Mouse (Mus musculus) embryonic facial prominence, embryonic 11.5 days (tissue): ENCODE measurements at regions not wholly inside any gene's neighbourhood (a gene's known extent, or its start where the extent isn't known, plus 50 kb on each side); places are given as distances from the start of the nearest gene placed in this dataset.

Source experiments
- ATAC-seq: fragments of 200-750 bp; cut with Nextera tagmentation; replicated peaks from 2 replicates; pipeline ENCODE4 v1.8.0; 2017; ENCODE audit warnings: low read depth; ENCODE audit not compliant: insufficient number of reproducible peaks, low FRiP score, low TSS enrichment
- DNase-seq: peaks from one replicate; pipeline ENCODE4 v3.0.0-alpha.2; 2015; ENCODE audit warnings: low spot score
- H3K27ac ChIP-seq: fragments of 300-500 bp; sonication (generic); replicated peaks from 2 replicates; pipeline ENCODE4 v1.5.1; 2014; ENCODE audit warnings: mild to moderate bottlenecking, low read depth, low read length, control low read depth
- H3K27me3 ChIP-seq: fragments of 300-500 bp; sonication (generic); 2 replicates; pipeline ENCODE4 v1.6.1; 2014; ENCODE audit warnings: mild to moderate bottlenecking, low read length, moderate library complexity, mixed read lengths; ENCODE audit not compliant: control insufficient read depth, insufficient read depth
- H3K36me3 ChIP-seq: fragments of 300-500 bp; sonication (generic); replicated peaks from 2 replicates; pipeline ENCODE4 v1.6.1; 2014; ENCODE audit warnings: low read depth, mild to moderate bottlenecking, low read length, moderate library complexity, mixed read lengths; ENCODE audit not compliant: control insufficient read depth, insufficient read depth
- H3K4me1 ChIP-seq: fragments of 300-500 bp; sonication (generic); 2 replicates; pipeline ENCODE4 v1.6.1; 2014; ENCODE audit warnings: low read length, mixed read lengths; ENCODE audit not compliant: control insufficient read depth, insufficient read depth
- H3K4me2 ChIP-seq: fragments of 300-500 bp; sonication (generic); 2 replicates; pipeline ENCODE4 v1.6.1; 2014; ENCODE audit warnings: low read depth, mild to moderate bottlenecking, control low read depth, low read length, moderate library complexity
- H3K4me3 ChIP-seq: fragments of 300-500 bp; sonication (generic); 2 replicates; pipeline ENCODE4 v1.5.1; 2014; ENCODE audit warnings: low read depth, low read length, control low read depth
- H3K9ac ChIP-seq: fragments of 300-500 bp; sonication (generic); replicated peaks from 2 replicates; pipeline ENCODE4 v1.6.1; 2014; ENCODE audit warnings: mild to moderate bottlenecking, control low read depth, low read length
- H3K9me3 ChIP-seq: fragments of 300-500 bp; sonication (generic); replicated peaks from 2 replicates; pipeline ENCODE4 v1.6.1; 2016; ENCODE audit warnings: mild to moderate bottlenecking, low read length, inconsistent platforms, mixed read lengths; ENCODE audit not compliant: control insufficient read depth
- WGBS: fragments of 180-500 bp; shearing (Covaris S2); extraction: QIAGEN DNeasy Blood & Tissue Kit; methylation state at CpG from one replicate; pipeline ENCODE4 v1.1.7; 2014; 5-methylcytosine and 5-hydroxymethylcytosine counted together

GRCm38 (mm10) chr6:135498592-135498991, 136.2 kb downstream of the Emp1 start:
- WGBS: 89% methylated on average over 6 of the region's 6 CpGs
- no peak for DNase-seq

GRCm38 (mm10) chr6:135500381-135500780, 138.0 kb downstream of the Emp1 start:
- Histone ChIP-seq H3K9me3 (no peaks in the 10 kb centered on the region), H3K27me3 (no peaks in the 10 kb centered on the region), H3K27ac (no peak overlapping the region), H3K4me1 (no peaks in the 10 kb centered on the region), H3K36me3 (no peaks in the 10 kb centered on the region), H3K9ac (no peak overlapping the region), H3K4me2 (no peak overlapping the region), H3K4me3 (no peak overlapping the region)
- DNase-seq (no peak), ATAC-seq (no peak)
- WGBS: 72% methylated on average over 3 of the region's 3 CpGs

More at GRCm38 (mm10) chr6:135498592-135498991, 136.2 kb downstream of the Emp1 start:
- H3K27me3 ChIP-seq: no peaks in the 10 kb centered on the region
- H3K9ac ChIP-seq: no peak overlapping the region
- no peak overlapping the region for H3K4me3 ChIP-seq
- H3K9me3 ChIP-seq: no peaks in the 10 kb centered on the region
- H3K27ac ChIP-seq: no peak overlapping the region
- no peak for ATAC-seq
- H3K4me1 ChIP-seq: no peaks in the 10 kb centered on the region
- no peaks in the 10 kb centered on the region for H3K36me3 ChIP-seq
- H3K4me2 ChIP-seq: no peak overlapping the region

DNA sequence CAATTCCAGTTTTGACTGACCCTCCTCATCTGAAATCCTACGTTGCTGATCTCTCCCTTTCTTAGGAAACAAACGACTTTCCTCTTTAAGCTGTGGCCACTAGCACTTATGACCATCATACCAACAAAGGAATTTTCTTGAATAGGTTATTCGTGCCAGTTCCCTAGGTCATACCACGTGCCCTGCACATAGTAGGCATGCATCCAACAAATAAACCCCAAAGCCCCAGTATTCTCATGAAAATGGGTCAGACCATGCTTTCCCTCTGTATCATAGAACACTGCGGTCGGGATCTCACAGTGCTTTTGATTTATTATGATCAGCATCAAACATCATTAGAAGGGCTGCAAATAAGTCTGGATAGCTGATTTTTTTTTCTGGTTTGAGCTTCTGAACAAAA, 139.4 kb downstream of the Emp1 start:
- no peak overlapping the region for H3K9ac ChIP-seq
- no peaks in the 10 kb centered on the region for H3K9me3 ChIP-seq
- no peaks in the 10 kb centered on the region for H3K36me3 ChIP-seq
- no peak overlapping the region for H3K4me2 ChIP-seq
- no peak overlapping the region for H3K27ac ChIP-seq
- DNase-seq (no peak), ATAC-seq (no peak)
- no peaks in the 10 kb centered on the region for H3K27me3 ChIP-seq
- no peak overlapping the region for H3K4me3 ChIP-seq
- H3K4me1 ChIP-seq: no peaks in the 10 kb centered on the region
- WGBS: 84% methylated on average over 6 of the region's 6 CpGs

DNA sequence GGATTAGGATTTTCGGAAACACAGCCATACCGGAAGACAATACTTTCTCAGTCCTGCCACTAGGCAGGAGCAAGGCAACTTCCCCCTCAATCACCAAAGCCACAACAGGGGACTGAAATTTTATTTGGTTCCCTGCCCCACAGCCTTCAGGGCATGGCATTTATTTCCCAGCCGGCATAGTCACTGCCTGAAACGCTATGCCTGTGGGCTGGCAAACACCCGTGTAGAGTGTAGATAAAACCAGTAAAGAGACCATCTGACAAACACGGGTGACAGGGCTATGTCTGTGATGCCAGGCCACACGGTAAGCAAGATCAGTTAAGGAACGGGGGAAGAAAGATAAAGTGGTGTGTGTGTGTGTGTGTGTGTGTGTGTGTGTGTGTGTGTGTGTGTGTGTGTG, 140.1 kb downstream of the Emp1 start:
- H3K4me3 ChIP-seq: no peak overlapping the region
- 69% methylated on average over 8 of the region's 8 CpGs for WGBS
- H3K9ac ChIP-seq: no peak overlapping the region
- H3K36me3 ChIP-seq: no peaks in the 10 kb centered on the region
- ATAC-seq: no peak
- no peaks in the 10 kb centered on the region for H3K4me1 ChIP-seq
- H3K27me3 ChIP-seq: no peaks in the 10 kb centered on the region
- H3K9me3 ChIP-seq: no peaks in the 10 kb centered on the region
- DNase-seq: no peak
- H3K4me2 ChIP-seq: no peak overlapping the region
- H3K27ac ChIP-seq: no peak overlapping the region

- Histone ChIP-seq H3K9ac (no peak overlapping the region), H3K27ac (no peak overlapping the region), H3K4me1 (no peaks in the 10 kb centered on the region), H3K9me3 (no peaks in the 10 kb centered on the region), H3K36me3 (no peaks in the 10 kb centered on the region), H3K4me3 (no peak overlapping the region), H3K4me2 (no peak overlapping the region), H3K27me3 (no peaks in the 10 kb centered on the region)
- DNase-seq (no peak), ATAC-seq (no peak)
- WGBS: 69% methylated on average over 4 of the region's 4 CpGs
These were observed 156.5 kb downstream of the Emp1 start for GRCm38 (mm10) chr6:135518710-135519437.

GRCm38 (mm10) chr6:135519438-135519803, 157.1 kb downstream of the Emp1 start:
- Histone ChIP-seq H3K4me1 (no peaks in the 10 kb centered on the region), H3K4me2 (no peak overlapping the region), H3K27me3 (no peaks in the 10 kb centered on the region), H3K36me3 (no peaks in the 10 kb centered on the region), H3K27ac (no peak overlapping the region), H3K9ac (no peak overlapping the region), H3K9me3 (no peaks in the 10 kb centered on the region), H3K4me3 (no peak overlapping the region)
- 51% methylated on average over 2 of the region's 2 CpGs for WGBS
- DNase-seq (no peak), ATAC-seq (no peak)

DNA sequence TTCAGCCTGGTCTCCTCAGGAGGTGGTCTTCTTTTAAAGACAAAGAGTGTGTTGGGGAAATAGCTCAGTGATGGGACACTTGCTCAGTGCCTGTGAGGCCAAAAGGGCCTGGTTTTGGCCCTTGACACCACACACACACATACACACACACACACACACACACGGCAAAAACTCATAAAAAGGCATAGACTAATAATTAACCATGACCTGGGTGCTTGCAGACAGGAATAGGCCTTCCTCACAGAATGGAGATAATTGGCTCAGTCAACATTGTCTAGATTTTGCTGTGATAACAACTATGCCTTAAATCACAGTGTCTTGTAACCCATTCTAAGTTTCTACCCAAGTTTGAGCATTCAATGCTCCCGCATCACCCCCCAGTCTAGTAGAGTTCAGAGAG, 158.5 kb downstream of the Emp1 start:
- Histone ChIP-seq H3K36me3 (no peaks in the 10 kb centered on the region), H3K4me2 (no peak overlapping the region), H3K27ac (no peak overlapping the region), H3K4me3 (no peak overlapping the region), H3K9ac (no peak overlapping the region), H3K4me1 (no peaks in the 10 kb centered on the region), H3K27me3 (no peaks in the 10 kb centered on the region), H3K9me3 (no peaks in the 10 kb centered on the region)
- DNase-seq (no peak), ATAC-seq (no peak)
- WGBS: 74% methylated on average over 2 of the region's 2 CpGs

GRCm38 (mm10) chr6:135524886-135525285, 162.5 kb downstream of the Emp1 start:
- no peak for DNase-seq

More at GRCm38 (mm10) chr6:135524886-135525285, 162.5 kb downstream of the Emp1 start:
- H3K27ac ChIP-seq: no peak overlapping the region
- H3K36me3 ChIP-seq: no peaks in the 10 kb centered on the region
- WGBS: 75% methylated on average over 5 of the region's 5 CpGs
- H3K9ac ChIP-seq: no peak overlapping the region
- H3K4me2 ChIP-seq: no peak overlapping the region
- no peak for ATAC-seq
- no peaks in the 10 kb centered on the region for H3K4me1 ChIP-seq
- H3K27me3 ChIP-seq: no peaks in the 10 kb centered on the region
- H3K4me3 ChIP-seq: no peak overlapping the region
- H3K9me3 ChIP-seq: no peaks in the 10 kb centered on the region
